Mouse (Mus musculus): ENCODE data around the gene Ssx2ip.
A peak's percentile ranks its signal among the peaks of the same experiment; 100 is the strongest.

The Ssx2ip gene

GRCm38 (mm10) chr3:146404311-146405201 lies at the start of gene Ssx2ip:
Gene Ssx2ip (plus strand): TSS chr3:146404642.
- Histone ChIP-seq H3K27me3 (ENCODE audit: control insufficient read depth, insufficient read depth, low read length, poor library complexity, severe bottlenecking) (no peaks in the 10 kb centered on the region), H3K36me3 (ENCODE audit: control insufficient read depth, insufficient read depth, low read length, poor library complexity, severe bottlenecking) (no peaks in the 10 kb centered on the region)
- peak; percentile 93 for DNase-seq (ENCODE audit: low read depth, low spot score)

DNA sequence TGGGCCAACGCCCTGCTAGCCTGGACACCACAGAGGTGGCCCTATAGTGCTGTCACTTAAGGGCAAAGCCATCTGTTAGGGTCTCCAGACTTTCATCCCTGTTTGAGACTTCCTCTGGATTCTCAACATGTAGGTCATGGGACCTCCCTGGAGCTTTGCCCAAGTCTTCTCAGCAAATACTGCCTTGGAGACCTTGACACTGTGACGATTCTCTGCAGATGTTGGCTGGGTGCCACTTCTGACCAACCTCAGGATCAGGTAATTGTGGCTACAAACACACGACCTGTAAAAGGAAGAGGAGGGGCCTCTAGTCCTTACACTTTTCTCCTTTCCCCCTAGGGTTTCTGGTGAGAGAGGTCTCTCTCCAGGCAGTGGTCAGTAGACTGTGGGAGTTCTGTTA lies 49.3 kb upstream of the Ssx2ip start:
- DNase-seq (ENCODE audit: low read depth, low spot score): no peak
- Histone ChIP-seq H3K36me3 (ENCODE audit: control insufficient read depth, insufficient read depth, low read length, poor library complexity, severe bottlenecking) (no peaks in the 10 kb centered on the region), H3K27me3 (ENCODE audit: control insufficient read depth, insufficient read depth, low read length, poor library complexity, severe bottlenecking) (no peaks in the 10 kb centered on the region)

DNA sequence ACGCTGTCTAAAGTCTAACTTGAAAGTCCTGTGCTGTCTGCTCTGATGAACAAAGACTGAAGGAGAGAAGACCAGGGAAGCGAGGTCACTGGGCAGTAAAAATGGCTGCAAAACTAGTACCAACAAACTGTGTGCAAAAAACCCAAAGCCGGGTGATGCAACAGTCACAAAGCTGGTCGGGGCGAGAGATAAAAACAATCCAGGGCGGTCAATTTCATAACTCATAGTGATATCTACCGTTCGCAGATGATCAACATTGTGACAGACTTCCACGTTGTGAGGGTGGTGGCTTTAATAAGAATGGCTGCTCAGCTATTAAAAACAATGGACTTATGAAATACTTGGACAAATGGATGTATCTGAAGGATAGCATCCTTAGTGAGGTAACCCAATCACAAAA lies 39.0 kb upstream of the Ssx2ip start:
- DNase-seq (ENCODE audit: low read depth, low spot score): no peak
- no peaks in the 10 kb centered on the region for H3K27me3 ChIP-seq (ENCODE audit: control insufficient read depth, insufficient read depth, low read length, poor library complexity, severe bottlenecking)
- no peaks in the 10 kb centered on the region for H3K36me3 ChIP-seq (ENCODE audit: control insufficient read depth, insufficient read depth, low read length, poor library complexity, severe bottlenecking)

DNA sequence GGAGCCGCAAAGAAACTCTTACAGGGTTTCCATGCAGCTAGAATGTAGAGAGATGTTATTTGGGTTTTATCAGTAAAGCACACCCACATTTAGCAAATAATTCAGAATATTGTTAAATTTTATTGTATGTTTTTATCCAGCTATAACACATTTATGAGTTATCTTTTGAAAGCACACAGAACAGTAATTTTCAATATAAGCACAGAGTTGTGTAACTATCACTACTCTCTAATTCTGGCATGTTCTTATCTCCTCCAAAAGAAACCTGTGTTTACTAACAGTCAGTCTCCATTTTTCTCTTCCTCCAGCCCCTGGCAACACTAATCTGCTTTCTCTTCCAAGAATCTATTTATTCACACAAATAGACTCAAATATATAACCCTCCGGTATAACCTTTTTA lies 37.4 kb upstream of the Ssx2ip start:
- Histone ChIP-seq H3K36me3 (ENCODE audit: control insufficient read depth, insufficient read depth, low read length, poor library complexity, severe bottlenecking) (no peaks in the 10 kb centered on the region), H3K27me3 (ENCODE audit: control insufficient read depth, insufficient read depth, low read length, poor library complexity, severe bottlenecking) (no peaks in the 10 kb centered on the region)
- DNase-seq (ENCODE audit: low read depth, low spot score): no peak

DNA sequence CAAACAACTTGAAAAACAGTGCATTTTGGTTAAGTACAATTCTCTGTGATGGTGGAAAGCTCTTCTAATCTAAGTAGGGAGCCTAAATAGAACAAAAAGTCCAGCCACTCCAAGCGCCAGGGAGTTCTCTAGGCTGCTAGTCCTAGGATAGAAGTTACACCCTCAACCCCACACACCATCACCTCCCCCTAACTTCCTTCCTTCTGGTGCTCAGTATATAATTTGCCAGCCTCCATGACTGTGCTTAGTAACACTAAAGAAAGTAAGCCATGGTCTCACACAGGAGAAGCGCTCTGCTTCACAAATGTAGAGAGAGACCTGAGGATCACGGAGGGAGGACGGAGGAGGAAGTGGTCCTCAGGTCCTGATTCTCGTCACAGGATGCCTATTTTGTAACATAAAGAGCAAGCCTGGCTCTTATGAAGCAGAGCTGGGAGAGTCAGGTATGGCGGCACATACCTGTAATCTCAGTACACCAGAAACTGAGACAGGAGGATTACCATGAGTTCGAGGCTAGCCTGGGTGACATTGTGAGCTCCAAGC lies 33.8 kb upstream of the Ssx2ip start:
- Histone ChIP-seq H3K36me3 (ENCODE audit: control insufficient read depth, insufficient read depth, low read length, poor library complexity, severe bottlenecking) (no peaks in the 10 kb centered on the region), H3K27me3 (ENCODE audit: control insufficient read depth, insufficient read depth, low read length, poor library complexity, severe bottlenecking) (no peaks in the 10 kb centered on the region)
- DNase-seq (ENCODE audit: low read depth, low spot score): no peak

- no peak for DNase-seq (ENCODE audit: low read depth, low spot score)
- Histone ChIP-seq H3K36me3 (ENCODE audit: control insufficient read depth, insufficient read depth, low read length, poor library complexity, severe bottlenecking) (no peaks in the 10 kb centered on the region), H3K27me3 (ENCODE audit: control insufficient read depth, insufficient read depth, low read length, poor library complexity, severe bottlenecking) (no peaks in the 10 kb centered on the region)
Observed at GRCm38 (mm10) chr3:146371201-146371600, 33.2 kb upstream of the Ssx2ip start.

- H3K27me3 ChIP-seq (ENCODE audit: control insufficient read depth, insufficient read depth, low read length, poor library complexity, severe bottlenecking): no peaks in the 10 kb centered on the region
- H3K36me3 ChIP-seq (ENCODE audit: control insufficient read depth, insufficient read depth, low read length, poor library complexity, severe bottlenecking): no peaks in the 10 kb centered on the region
- no peak for DNase-seq (ENCODE audit: low read depth, low spot score)
Observed at GRCm38 (mm10) chr3:146374596-146375175, 29.8 kb upstream of the Ssx2ip start.

- DNase-seq (ENCODE audit: low read depth, low spot score): no peak
- no peaks in the 10 kb centered on the region for H3K36me3 ChIP-seq (ENCODE audit: control insufficient read depth, insufficient read depth, low read length, poor library complexity, severe bottlenecking)
- H3K27me3 ChIP-seq (ENCODE audit: control insufficient read depth, insufficient read depth, low read length, poor library complexity, severe bottlenecking): no peaks in the 10 kb centered on the region
Observed at GRCm38 (mm10) chr3:146375224-146375657, 29.2 kb upstream of the Ssx2ip start.

DNA sequence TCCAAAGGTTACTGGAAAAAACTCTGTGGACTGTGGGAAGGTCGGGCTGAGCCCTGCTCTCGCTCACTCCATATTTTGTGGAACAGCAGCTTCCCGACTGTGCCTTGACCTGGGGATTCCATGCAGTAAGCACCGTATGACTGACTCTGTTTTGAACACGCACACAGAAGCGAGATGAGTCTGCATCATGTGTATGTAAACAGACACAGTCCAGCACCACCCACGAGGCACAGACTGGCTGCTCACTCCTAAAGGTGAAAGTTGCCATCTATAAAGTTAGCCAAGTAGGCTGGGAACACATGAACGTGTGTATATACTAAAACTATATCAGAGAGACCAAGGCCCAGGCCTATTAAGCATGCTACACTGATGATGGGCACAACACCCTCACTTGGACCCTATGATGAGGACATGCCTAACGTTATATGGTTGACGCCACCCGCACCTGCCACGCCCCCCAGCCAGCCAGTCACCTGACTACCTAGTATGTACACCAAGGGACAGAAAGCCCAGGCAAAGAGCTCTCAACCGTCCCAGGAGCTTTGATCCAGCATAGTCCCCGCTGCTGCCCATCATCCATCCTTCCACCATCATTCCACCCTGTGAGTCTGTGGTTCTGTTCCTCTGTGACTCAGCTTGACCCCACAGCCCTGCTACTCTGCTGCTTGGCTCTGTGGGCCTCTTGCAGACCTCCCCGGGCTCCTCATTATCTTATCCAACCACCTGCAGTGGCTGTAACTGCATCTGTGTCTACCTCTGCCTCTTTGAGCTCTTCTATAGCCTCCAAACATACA lies 27.9 kb upstream of the Ssx2ip start:
- DNase-seq (ENCODE audit: low read depth, low spot score): no peak
- H3K27me3 ChIP-seq (ENCODE audit: control insufficient read depth, insufficient read depth, low read length, poor library complexity, severe bottlenecking): no peaks in the 10 kb centered on the region

GRCm38 (mm10) chr3:146377216-146377615 lies 27.2 kb upstream of the Ssx2ip start:
- no peak for DNase-seq (ENCODE audit: low read depth, low spot score)
- Histone ChIP-seq H3K36me3 (ENCODE audit: control insufficient read depth, insufficient read depth, low read length, poor library complexity, severe bottlenecking) (no peaks in the 10 kb centered on the region), H3K27me3 (ENCODE audit: control insufficient read depth, insufficient read depth, low read length, poor library complexity, severe bottlenecking) (no peaks in the 10 kb centered on the region)

More for the DNA sequence above, 27.9 kb upstream of the Ssx2ip start:
- no peaks in the 10 kb centered on the region for H3K36me3 ChIP-seq (ENCODE audit: control insufficient read depth, insufficient read depth, low read length, poor library complexity, severe bottlenecking)

GRCm38 (mm10) chr3:146378753-146379152 lies 25.7 kb upstream of the Ssx2ip start:
- Histone ChIP-seq H3K36me3 (ENCODE audit: control insufficient read depth, insufficient read depth, low read length, poor library complexity, severe bottlenecking) (no peaks in the 10 kb centered on the region), H3K27me3 (ENCODE audit: control insufficient read depth, insufficient read depth, low read length, poor library complexity, severe bottlenecking) (no peaks in the 10 kb centered on the region)
- no peak for DNase-seq (ENCODE audit: low read depth, low spot score)

DNA sequence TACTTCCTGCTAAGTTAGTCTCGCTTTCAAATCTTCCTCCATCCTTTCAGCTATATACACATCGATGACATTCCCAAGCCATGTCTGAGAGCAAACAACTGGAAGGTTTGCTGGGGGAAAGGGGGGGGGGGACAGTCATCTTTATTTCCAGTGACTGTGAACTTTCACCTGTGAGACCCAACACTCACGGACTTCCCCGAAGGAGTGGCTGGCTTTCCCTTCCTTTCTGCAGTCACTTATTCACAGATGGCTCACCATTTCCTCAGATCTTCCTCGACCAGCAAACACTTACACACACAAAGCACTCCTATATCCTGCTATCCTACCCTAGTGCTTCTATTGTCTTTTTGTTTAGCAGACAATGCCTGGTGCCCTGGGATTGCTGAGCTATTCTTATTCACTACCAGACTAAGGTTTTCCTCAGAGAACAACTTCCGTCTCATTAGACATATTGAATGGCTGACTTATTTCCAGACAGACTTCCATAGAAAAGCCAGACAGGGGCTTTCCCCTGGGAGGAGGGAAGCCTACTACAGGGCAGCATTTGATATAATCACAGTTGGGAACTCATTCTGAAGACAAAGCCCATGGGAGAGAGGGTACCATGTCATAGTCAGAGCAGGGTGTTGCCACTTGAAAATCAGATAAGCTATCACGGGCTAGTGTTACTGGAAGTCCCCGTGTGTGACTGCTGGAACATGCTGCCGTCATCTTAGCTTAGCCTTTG lies 24.5 kb upstream of the Ssx2ip start:
- DNase-seq (ENCODE audit: low read depth, low spot score): no peak
- Histone ChIP-seq H3K27me3 (ENCODE audit: control insufficient read depth, insufficient read depth, low read length, poor library complexity, severe bottlenecking) (no peaks in the 10 kb centered on the region), H3K36me3 (ENCODE audit: control insufficient read depth, insufficient read depth, low read length, poor library complexity, severe bottlenecking) (no peaks in the 10 kb centered on the region)

- Histone ChIP-seq H3K36me3 (ENCODE audit: control insufficient read depth, insufficient read depth, low read length, poor library complexity, severe bottlenecking) (no peaks in the 10 kb centered on the region), H3K27me3 (ENCODE audit: control insufficient read depth, insufficient read depth, low read length, poor library complexity, severe bottlenecking) (no peaks in the 10 kb centered on the region)
- DNase-seq (ENCODE audit: low read depth, low spot score): no peak
Observed at GRCm38 (mm10) chr3:146380874-146381273, 23.6 kb upstream of the Ssx2ip start.

GRCm38 (mm10) chr3:146381471-146381870 lies 23.0 kb upstream of the Ssx2ip start:
- no peaks in the 10 kb centered on the region for H3K36me3 ChIP-seq (ENCODE audit: control insufficient read depth, insufficient read depth, low read length, poor library complexity, severe bottlenecking)
- no peak for DNase-seq (ENCODE audit: low read depth, low spot score)
- H3K27me3 ChIP-seq (ENCODE audit: control insufficient read depth, insufficient read depth, low read length, poor library complexity, severe bottlenecking): no peaks in the 10 kb centered on the region
